Mouse (Mus musculus) hematopoietic stem cell, adult 5-6 weeks (primary cell): Measurements from ENCODE around the gene Gzme. TPM values are rescaled to one million over a fixed set of nuclear protein-coding genes. Genes with fewer than 3 reads are reported as not detected.

Experiments
- ATAC-seq, 2 experiments: fragments of 125-278 bp in 1 of 2; replicated peaks in 1 of 2; 2 replicates each; pipeline ENCODE4 v1.8.0; 2016 to 2017; ENCODE audit warnings: inconsistent platforms in 2 of 2, mild to moderate bottlenecking in 2 of 2, moderate number of reproducible peaks in 2 of 2, low read depth in 1 of 2, moderate TSS enrichment in 1 of 2; ENCODE audit not compliant: low FRiP score in 2 of 2, poor library complexity in 2 of 2, severe bottlenecking in 2 of 2, insufficient read depth in 1 of 2, low TSS enrichment in 1 of 2
- total RNA-seq: library from RNA; stranded (forward); fragments of 172-1452, 232-1000 nt; gene quantifications from 2 replicates; pipeline ENCODE4 v1.2.3, GENCODE M21; 2017

The Gzme gene
- total RNA-seq, 1 experiment from 2014 or later, result not detected

GRCm38 (mm10) chr14:56085167-56085566 is 35.3 kb downstream of the Gzme start, which contains the start of gene Mcpt8:
Mcpt8 (minus strand) TSS chr14:56085273.
- ATAC-seq, result 0 out of 4 replicates have a peak, but pooled peaks have one; percentile 17 to 32

DNA sequence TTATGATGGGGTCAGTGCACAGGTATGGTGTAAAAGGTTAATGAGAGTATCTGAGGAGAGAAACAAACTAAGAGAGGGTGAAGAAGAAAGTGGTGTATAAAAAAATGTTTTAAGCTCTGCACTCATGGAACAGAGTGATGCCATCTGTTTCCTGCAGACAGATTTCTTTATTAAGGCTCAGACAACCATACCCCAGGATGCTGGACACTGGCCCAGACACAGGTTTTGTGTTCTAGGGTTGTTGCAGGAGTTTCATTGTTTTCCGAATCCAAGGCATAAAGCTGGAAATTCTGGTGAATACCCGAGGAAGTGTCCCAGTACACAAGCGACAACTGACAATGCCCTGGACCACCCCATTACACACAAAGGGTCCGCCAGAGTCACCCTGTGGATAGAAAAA is 38.4 kb downstream of the Gzme start:
- no peak; a peak in 1 of 4 replicates for ATAC-seq

Other genes starting within 250 kb of the Gzme start
- gene Cbln3, start 236.2 kb downstream of the Gzme start, total RNA-seq, result 0.05 TPM in 1 of 2 replicates, not detected in the other
- gene Khnyn, start 235.7 kb downstream of the Gzme start, total RNA-seq, result 40.6 and 50.5 TPM in 2 replicates
- 10.3 and 27.3 TPM in 2 replicates for gene Sdr39u1, start 220.3 kb downstream of the Gzme start, total RNA-seq
- 0.88 TPM in 1 of 2 replicates, not detected in the other for gene Cma1, start 175.9 kb downstream of the Gzme start, total RNA-seq
- not detected in 2 replicates for gene Cma2, start 169.6 kb downstream of the Gzme start, total RNA-seq
- gene Mcpt1, start 102.7 kb downstream of the Gzme start, total RNA-seq, result not detected in 2 replicates
- gene Mcpt9, start 90.1 kb downstream of the Gzme start, total RNA-seq, result not detected in 2 replicates
- gene Mcpt2, start 78.6 kb downstream of the Gzme start, total RNA-seq, result not detected in 2 replicates
- gene Mcpt4, start 58.3 kb downstream of the Gzme start, total RNA-seq, result not detected in 2 replicates
- 12.9 and 61.9 TPM in 2 replicates for gene Mcpt8, start 35.4 kb downstream of the Gzme start, total RNA-seq
- 140 and 219 TPM in 2 replicates for gene Ctsg, start 18.1 kb downstream of the Gzme start, total RNA-seq
- not detected in 2 replicates for gene Gzmd, start 12.0 kb upstream of the Gzme start, total RNA-seq
- gene Gzmg, start 39.0 kb upstream of the Gzme start, total RNA-seq, result not detected in 2 replicates
- gene Gzmn, start 54.0 kb upstream of the Gzme start, total RNA-seq, result not detected in 2 replicates
- gene Gzmf, start 90.8 kb upstream of the Gzme start, total RNA-seq, result not detected in 2 replicates
- 0.63 TPM in 1 of 2 replicates, not detected in the other for gene Gzmc, start 114.0 kb upstream of the Gzme start, total RNA-seq
- 0.99 and 1.3 TPM in 2 replicates for gene Gzmb, start 141.6 kb upstream of the Gzme start, total RNA-seq
- not detected in 2 replicates for gene Atp12a, start 244.4 kb upstream of the Gzme start, total RNA-seq